Mouse (Mus musculus) liver, embryonic 14.5 days (tissue): ENCODE measurements around the gene Exoc3l. TPM values are rescaled to one million over a fixed set of nuclear protein-coding genes. Genes with fewer than 3 reads are reported as not detected.

ENCODE experiments used
- ATAC-seq: fragments of 200-750 bp; cut with Nextera tagmentation; 2 replicates; pipeline ENCODE4 v1.8.0; 2017; ENCODE audit warnings: moderate number of reproducible peaks, mild to moderate bottlenecking, moderate library complexity; ENCODE audit not compliant: insufficient read depth
- DNase-seq, 3 experiments: peaks; one replicate each; pipeline ENCODE4 v3.0.0-alpha.2; 2012 to 2013; ENCODE audit warnings: low read depth in 3 of 3, low spot score in 3 of 3
- H3K27ac ChIP-seq: fragments of 300-500 bp; sonication (generic); 2 replicates; pipeline ENCODE4 v1.5.1; 2014; ENCODE audit warnings: moderate library complexity, mild to moderate bottlenecking, control low read depth, inconsistent platforms
- H3K27me3 ChIP-seq: fragments of 300-500 bp; sonication (generic); 2 replicates; pipeline ENCODE4 v1.6.1; 2014; ENCODE audit warnings: mild to moderate bottlenecking, low read length, moderate library complexity; ENCODE audit not compliant: control insufficient read depth, insufficient read depth
- H3K36me3 ChIP-seq: fragments of 300-500 bp; sonication (generic); replicated peaks from 2 replicates; pipeline ENCODE4 v1.6.1; 2014; ENCODE audit warnings: low read depth; ENCODE audit not compliant: control insufficient read depth, insufficient read depth
- H3K4me1 ChIP-seq, 2 experiments: fragments of 200-500 bp in 1 of 2; fragments of 300-500 bp in 1 of 2; sonication (generic) in 1 of 2; replicated peaks; 2 replicates each; pipeline ENCODE4 v1.6.1; 2012 to 2014; ENCODE audit warnings: antibody characterized with exemption in 1 of 2, inconsistent platforms in 1 of 2, low read length in 1 of 2; ENCODE audit not compliant: control insufficient read depth in 2 of 2, insufficient read depth in 2 of 2
- H3K4me2 ChIP-seq: fragments of 300-500 bp; sonication (generic); 2 replicates; pipeline ENCODE4 v1.6.1; 2014; ENCODE audit warnings: low read depth, mild to moderate bottlenecking, control low read depth, moderate library complexity
- H3K4me3 ChIP-seq, 2 experiments: fragments of 200-500 bp in 1 of 2; fragments of 300-500 bp in 1 of 2; sonication (generic) in 1 of 2; 2 replicates each; pipeline ENCODE4 v1.5.1; 2012 to 2014; ENCODE audit warnings: low read depth in 2 of 2, low read length in 2 of 2, mild to moderate bottlenecking in 2 of 2, control low read depth in 1 of 2, inconsistent platforms in 1 of 2, moderate library complexity in 1 of 2; ENCODE audit not compliant: insufficient read depth in 1 of 2
- H3K9ac ChIP-seq: fragments of 300-500 bp; sonication (generic); replicated peaks from 2 replicates; pipeline ENCODE4 v1.6.1; 2014; ENCODE audit warnings: mild to moderate bottlenecking, control low read depth, moderate library complexity
- H3K9me3 ChIP-seq: fragments of 300-500 bp; sonication (generic); 2 replicates; pipeline ENCODE4 v1.6.1; 2016; ENCODE audit warnings: low read length, mixed read lengths; ENCODE audit not compliant: control insufficient read depth
- CTCF ChIP-seq: IDR thresholded peaks from 2 replicates; pipeline ENCODE4 v1.5.1; 2016; ENCODE audit warnings: antibody characterized with exemption, low read depth, control low read depth
- EP300 ChIP-seq: IDR thresholded peaks from 2 replicates; pipeline ENCODE4 v1.6.1; 2016; ENCODE audit warnings: antibody characterized with exemption, low read depth
- whole genome bisulfite sequencing: fragments of 180-500 bp; shearing (Covaris S2); extraction: QIAGEN DNeasy Blood & Tissue Kit; methylation state at CpG from one replicate; pipeline ENCODE4 v1.1.7; 2014; ENCODE audit not compliant: insufficient replicate concordance; 5-methylcytosine and 5-hydroxymethylcytosine counted together
- polyA plus RNA-seq, 2 experiments: library from polyadenylated mRNA; depleted of rRNA in 1 of 2; stranded (reverse) in 1 of 2; unstranded in 1 of 2; fragments of >200 nt; fragmentation: Nextera tagmentation in 1 of 2; extraction: Ambion mirVana in 1 of 2; gene quantifications; 2 replicates each; pipeline versions ENCODE4 v1.2.1 to v1.2.3; 2012 to 2014

The Exoc3l gene
- polyA plus RNA-seq, 2 experiments: 4.5 to 6.5 TPM

DNA sequence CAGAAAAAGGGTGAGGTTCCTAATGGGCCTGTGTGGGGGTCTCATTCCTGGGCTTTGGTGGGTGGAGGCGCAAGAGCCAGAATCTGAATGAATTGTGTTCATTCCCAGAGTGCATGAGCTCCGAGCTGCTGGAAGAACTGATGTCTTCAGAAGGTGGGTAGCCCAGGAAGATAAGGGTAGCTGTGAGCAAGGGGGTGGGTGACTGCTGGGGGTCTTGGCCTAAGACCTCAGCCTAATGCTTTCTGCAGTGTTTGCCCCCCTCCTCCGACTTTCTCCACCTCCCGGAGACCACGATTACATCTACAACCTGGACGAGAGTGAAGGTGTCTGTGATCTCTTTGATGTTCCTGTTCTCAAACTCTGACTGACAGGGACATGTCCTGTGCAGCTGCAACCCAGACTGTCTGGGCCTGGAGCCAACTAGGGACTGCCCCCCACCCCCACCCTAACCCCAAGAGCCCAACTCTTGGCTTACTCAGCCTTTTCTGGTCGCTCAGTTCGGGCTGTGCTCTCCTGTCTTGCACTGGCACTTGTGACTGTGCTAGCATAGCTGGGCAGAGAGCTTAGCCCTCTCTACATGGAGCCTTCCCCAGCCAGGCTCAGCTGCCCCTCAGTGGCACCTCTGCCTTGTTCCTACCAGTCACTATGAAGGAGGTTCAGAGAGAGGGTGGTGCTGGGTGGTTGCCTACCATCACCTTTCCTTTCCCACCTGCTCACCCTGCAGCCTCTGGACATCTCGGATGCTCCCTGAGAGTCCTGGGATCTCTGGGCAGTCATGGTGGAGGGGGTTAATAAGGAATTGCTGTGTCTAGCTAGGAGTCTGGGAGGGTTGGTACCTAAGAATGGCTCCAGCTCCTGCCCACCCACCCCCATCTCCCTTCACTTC, 8.7 kb upstream of the Exoc3l start:
- 68% methylated on average over 9 of the region's 9 CpGs for WGBS
- H3K27me3 ChIP-seq: no peaks in the 10 kb centered on the region
- H3K4me3 ChIP-seq: no peak overlapping the region
- peak overlapping the region; percentile 52 for H3K4me2 ChIP-seq
- DNase-seq (no peak), ATAC-seq (no peak)
- 0 out of 2 replicates have a peak, but pooled peaks have one; percentile 5 for TF ChIP-seq EP300
- no peak for TF ChIP-seq CTCF
- H3K36me3 ChIP-seq: peaks cover 82% of the 10 kb centered on the region
- no peaks in the 10 kb centered on the region for H3K9me3 ChIP-seq
- H3K9ac ChIP-seq: no peak overlapping the region
- H3K4me1 ChIP-seq: peaks cover 33 to 55% of the 10 kb centered on the region in 2 experiments
- H3K27ac ChIP-seq: peak overlapping the region; percentile 38; the same call in 1 of the 2 replicates

- WGBS: 83% methylated on average over 9 of the region's 9 CpGs
- H3K9ac ChIP-seq: no peak overlapping the region
Measured at GRCm38 (mm10) chr8:105303874-105304273, 8.0 kb upstream of the Exoc3l start.

DNA sequence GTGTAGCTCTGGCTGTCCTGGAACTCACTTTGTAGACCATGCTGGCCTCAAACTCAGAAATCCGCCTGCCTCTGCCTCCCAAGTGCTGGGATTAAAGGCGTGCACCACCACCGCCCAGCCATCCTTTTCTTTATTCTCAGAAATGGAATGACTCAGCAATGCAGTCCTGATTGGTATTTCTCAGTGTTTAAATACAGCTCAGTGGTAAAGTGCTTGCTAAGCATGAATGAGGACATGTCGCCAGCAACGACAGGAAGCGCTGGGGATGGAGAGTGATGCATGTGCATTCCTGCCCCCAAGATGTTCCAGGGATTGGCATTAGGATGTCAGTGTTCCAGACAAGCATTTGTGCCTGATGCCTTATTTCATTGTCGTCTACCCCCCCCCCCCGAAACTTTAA, 7.5 kb upstream of the Exoc3l start:
- Histone ChIP-seq H3K27ac (no peak overlapping the region; the same call in none of the 2 replicates), H3K4me1 (peaks cover 39 to 63% of the 10 kb centered on the region in 2 experiments), H3K4me3 (no peak overlapping the region), H3K9ac (no peak overlapping the region), H3K4me2 (peak overlapping the region; percentile 99; the same call in 1 of the 2 replicates), H3K27me3 (no peaks in the 10 kb centered on the region), H3K9me3 (no peaks in the 10 kb centered on the region), H3K36me3 (peaks cover 82% of the 10 kb centered on the region)
- no peak for DNase-seq
- TF ChIP-seq EP300: no peak
- no peak for TF ChIP-seq CTCF
- 60% methylated on average over 8 of the region's 8 CpGs for WGBS
- ATAC-seq: no peak

More at GRCm38 (mm10) chr8:105303874-105304273, 8.0 kb upstream of the Exoc3l start:
- peak overlapping the region; percentile 1; the same call in 1 of the 2 replicates for H3K4me2 ChIP-seq
- ATAC-seq: no peak
- H3K36me3 ChIP-seq: peaks cover 81% of the 10 kb centered on the region
- H3K4me3 ChIP-seq: no peak overlapping the region
- TF ChIP-seq EP300: no peak
- TF ChIP-seq CTCF: no peak
- no peaks in the 10 kb centered on the region for H3K27me3 ChIP-seq
- H3K4me1 ChIP-seq: peaks cover 35 to 61% of the 10 kb centered on the region in 2 experiments
- no peak for DNase-seq
- no peaks in the 10 kb centered on the region for H3K9me3 ChIP-seq
- H3K27ac ChIP-seq: no peak overlapping the region; the same call in none of the 2 replicates

GRCm38 (mm10) chr8:105299962-105300361, 4.1 kb upstream of the Exoc3l start:
- DNase-seq (peak; percentile 88 to 90 (median 90)), ATAC-seq (peak; percentile 89)
- no peaks in the 10 kb centered on the region for H3K27me3 ChIP-seq
- peak overlapping the region; percentile 94 to 97 for H3K4me3 ChIP-seq
- H3K27ac ChIP-seq: peak overlapping the region; percentile 97
- peaks cover 63% of the 10 kb centered on the region for H3K36me3 ChIP-seq
- H3K9me3 ChIP-seq: no peaks in the 10 kb centered on the region
- H3K4me1 ChIP-seq: peaks cover 43 to 68% of the 10 kb centered on the region in 2 experiments
- H3K4me2 ChIP-seq: peak overlapping the region; percentile 99
- WGBS: 18% methylated on average over 8 of the region's 8 CpGs
- peak; percentile 91 for TF ChIP-seq EP300
- no peak for TF ChIP-seq CTCF
- H3K9ac ChIP-seq: peak overlapping the region; percentile 95
